Mouse (Mus musculus) testis, adult 2 months (tissue): Measurements from ENCODE around the gene 1110051M20Rik. TPM values are rescaled to one million over a fixed set of nuclear protein-coding genes. Genes with fewer than 3 reads are reported as not detected.

ENCODE experiments used
- H3K27ac ChIP-seq: fragments of 200-500 bp; 2 replicates; pipeline ENCODE4 v1.5.1; 2012; ENCODE audit warnings: low read depth, low read length; ENCODE audit not compliant: control insufficient read depth, insufficient read depth
- H3K27me3 ChIP-seq: fragments of 200-500 bp; 2 replicates; pipeline ENCODE4 v1.6.1; 2012; ENCODE audit warnings: mild to moderate bottlenecking, low read length, moderate library complexity; ENCODE audit not compliant: control insufficient read depth, insufficient read depth
- H3K36me3 ChIP-seq: fragments of 200-500 bp; 2 replicates; pipeline ENCODE4 v1.6.1; 2012; ENCODE audit warnings: mild to moderate bottlenecking, low read length; ENCODE audit not compliant: control insufficient read depth, insufficient read depth
- H3K4me1 ChIP-seq: fragments of 200-500 bp; 2 replicates; pipeline ENCODE4 v1.6.1; 2012; ENCODE audit warnings: low read length; ENCODE audit not compliant: control insufficient read depth, insufficient read depth
- H3K4me3 ChIP-seq: fragments of 200-500 bp; 2 replicates; pipeline ENCODE4 v1.5.1; 2012; ENCODE audit warnings: low read depth, mild to moderate bottlenecking, low read length, moderate library complexity, mixed read lengths; ENCODE audit not compliant: control insufficient read depth
- CTCF ChIP-seq: fragments of 200-500 bp; IDR thresholded peaks from 2 replicates; pipeline ENCODE4 v1.5.1; 2012; ENCODE audit warnings: low read depth, mild to moderate bottlenecking, inconsistent platforms, low read length, moderate library complexity; ENCODE audit not compliant: control insufficient read depth, insufficient read depth, insufficient replicate concordance
- POLR2A ChIP-seq: fragments of 200-500 bp; IDR thresholded peaks from 2 replicates; pipeline ENCODE4 v1.6.1; 2012; ENCODE audit warnings: low read depth, mild to moderate bottlenecking, inconsistent platforms, low read length, moderate library complexity; ENCODE audit not compliant: control insufficient read depth
- polyA plus RNA-seq: library from polyadenylated mRNA; depleted of rRNA; stranded (reverse); fragments of >200 nt; gene quantifications from 2 replicates; pipeline ENCODE4 v1.2.3, GENCODE M21; 2012

1110051M20Rik gene
- polyA plus RNA-seq, 1 experiment: 91.7 TPM

DNA sequence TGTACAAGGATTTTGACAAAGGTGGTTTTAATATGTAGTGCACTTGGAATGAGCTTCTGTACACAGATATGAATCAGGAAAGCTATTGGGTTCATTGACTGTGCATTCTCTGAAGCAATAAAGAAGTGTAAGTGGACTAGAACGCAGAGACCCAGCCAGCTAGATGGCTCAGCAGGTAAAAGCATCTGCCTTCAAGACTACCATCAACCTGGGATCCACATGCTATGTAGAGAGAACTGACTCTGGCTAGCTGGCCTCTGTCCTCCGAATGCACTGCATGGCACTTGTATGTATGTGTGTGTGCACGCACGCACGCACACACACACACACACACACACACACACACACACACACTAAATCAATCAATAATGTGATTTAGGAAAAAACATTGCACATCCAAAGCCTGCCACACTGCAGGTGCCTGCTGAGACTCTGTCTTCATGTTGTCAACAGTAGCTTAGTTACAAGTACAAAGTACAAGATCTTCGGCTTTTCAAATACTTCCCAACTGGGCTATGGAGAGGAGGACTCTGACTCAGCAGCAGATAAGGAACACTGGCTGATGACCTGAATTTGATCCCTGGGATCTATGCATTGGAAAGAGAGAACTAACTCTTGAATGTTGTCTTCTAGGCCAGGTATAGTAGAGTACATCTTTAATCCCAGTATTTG is 57.1 kb downstream of the 1110051M20Rik start:
- no peak overlapping the region for H3K4me3 ChIP-seq
- H3K36me3 ChIP-seq: no peaks in the 10 kb centered on the region
- H3K27ac ChIP-seq: no peak overlapping the region
- 0 out of 2 replicates have a peak, but pooled peaks cover 2% of the 10 kb centered on the region for H3K4me1 ChIP-seq
- TF ChIP-seq POLR2A (no peak), CTCF (no peak)
- no peaks in the 10 kb centered on the region for H3K27me3 ChIP-seq

GRCm38 (mm10) chr2:91386547-91387286 is 57.8 kb downstream of the 1110051M20Rik start:
- Histone ChIP-seq H3K4me1 (0 out of 2 replicates have a peak, but pooled peaks cover 2% of the 10 kb centered on the region), H3K36me3 (no peaks in the 10 kb centered on the region), H3K4me3 (peak overlapping the region; percentile 52; the same call in 1 of the 2 replicates), H3K27me3 (no peaks in the 10 kb centered on the region), H3K27ac (peak overlapping the region; percentile 12)
- TF ChIP-seq POLR2A: no peak
- no peak for TF ChIP-seq CTCF

DNA sequence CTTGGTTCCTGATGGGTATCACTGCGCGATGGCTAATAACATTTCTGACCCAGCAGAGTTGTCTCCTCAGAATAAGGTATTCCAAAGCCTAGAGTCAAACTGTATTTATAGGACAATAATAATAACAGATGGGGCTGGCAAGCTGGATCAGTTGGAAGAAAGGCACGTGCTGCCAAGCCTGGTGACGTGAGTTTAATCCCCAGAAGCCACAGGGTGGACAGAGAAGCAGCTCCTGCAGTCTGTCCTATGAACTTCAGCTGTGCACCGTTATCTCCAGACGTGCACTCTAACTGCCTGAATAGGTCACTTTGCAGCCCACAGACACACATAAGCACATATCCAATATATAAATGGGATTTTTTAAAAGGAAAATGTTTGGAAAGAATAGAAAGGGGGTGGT is 61.2 kb downstream of the 1110051M20Rik start:
- Histone ChIP-seq H3K27ac (no peak overlapping the region), H3K27me3 (no peaks in the 10 kb centered on the region), H3K36me3 (no peaks in the 10 kb centered on the region), H3K4me3 (no peak overlapping the region), H3K4me1 (0 out of 2 replicates have a peak, but pooled peaks cover 2% of the 10 kb centered on the region)
- TF ChIP-seq CTCF: no peak
- no peak for TF ChIP-seq POLR2A

GRCm38 (mm10) chr2:91377038-91377437 is 67.5 kb downstream of the 1110051M20Rik start:
- Histone ChIP-seq H3K36me3 (no peaks in the 10 kb centered on the region), H3K27ac (no peak overlapping the region), H3K4me1 (no peaks in the 10 kb centered on the region), H3K4me3 (no peak overlapping the region), H3K27me3 (no peaks in the 10 kb centered on the region)
- TF ChIP-seq POLR2A (no peak), CTCF (no peak)

- H3K4me1 ChIP-seq: no peaks in the 10 kb centered on the region
- H3K4me3 ChIP-seq: no peak overlapping the region
- TF ChIP-seq CTCF (no peak), POLR2A (no peak)
- H3K36me3 ChIP-seq: no peaks in the 10 kb centered on the region
- no peaks in the 10 kb centered on the region for H3K27me3 ChIP-seq
- H3K27ac ChIP-seq: no peak overlapping the region
Measured at GRCm38 (mm10) chr2:91370314-91370713, 74.2 kb downstream of the 1110051M20Rik start.

- peaks cover 2% of the 10 kb centered on the region; the same call in 1 of the 2 replicates for H3K4me1 ChIP-seq
- no peaks in the 10 kb centered on the region for H3K27me3 ChIP-seq
- TF ChIP-seq POLR2A: no peak
- TF ChIP-seq CTCF: no peak
- no peak overlapping the region for H3K4me3 ChIP-seq
- no peaks in the 10 kb centered on the region for H3K36me3 ChIP-seq
- no peak overlapping the region for H3K27ac ChIP-seq
Measured at GRCm38 (mm10) chr2:91363272-91363671, 81.2 kb downstream of the 1110051M20Rik start.

DNA sequence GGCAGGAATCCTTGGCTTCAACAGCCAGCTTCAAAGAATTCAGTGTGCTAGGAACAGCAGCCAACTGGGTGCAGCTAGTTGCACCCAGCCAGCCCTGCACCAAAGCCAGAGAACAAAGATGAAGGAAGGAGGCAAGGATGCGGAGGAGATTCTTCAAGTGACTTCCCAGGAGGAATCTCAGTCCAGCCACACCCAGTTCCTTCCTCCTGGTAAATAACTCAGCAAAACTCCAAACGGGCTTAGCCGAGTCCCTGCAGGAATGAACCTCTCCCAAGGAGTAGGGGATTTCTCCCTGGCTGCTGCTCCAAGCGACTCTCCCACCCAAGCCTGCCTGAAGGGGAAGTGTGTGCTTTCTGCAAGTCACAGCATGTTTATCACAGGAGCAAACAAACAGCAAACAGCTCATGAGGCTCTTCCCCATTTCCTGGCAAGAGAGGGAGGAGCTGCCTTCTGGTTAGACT is 83.4 kb downstream of the 1110051M20Rik start:
- Histone ChIP-seq H3K4me3 (no peak overlapping the region), H3K4me1 (peaks cover 2% of the 10 kb centered on the region; the same call in 1 of the 2 replicates), H3K36me3 (no peaks in the 10 kb centered on the region), H3K27me3 (no peaks in the 10 kb centered on the region), H3K27ac (peak overlapping the region; percentile 32; the same call in 1 of the 2 replicates)
- TF ChIP-seq CTCF (no peak), POLR2A (no peak)
